Mouse (Mus musculus): ENCODE results near the gene Gm10118. TPM values are rescaled to one million over a fixed set of nuclear protein-coding genes. Genes with fewer than 3 reads are reported as not detected.

The Gm10118 gene
- total and polyA plus RNA-seq, 3 experiments, result not detected

- no peak overlapping the region for H3K27ac ChIP-seq (ENCODE audit: insufficient read depth, low read depth)
- in situ Hi-C loops (cut with MboI; ENCODE audit: low pct_ligation_motif_present, low pct_unique_long_range_greater_than_20kb, low sequenced_read_pairs) (no loop called here), dilution Hi-C loops (cut with MboI; ENCODE audit: extremely low pct_ligation_motif_present, extremely low pct_unique_long_range_greater_than_20kb, low sequenced_read_pairs) (no loop called here)
- no peaks in the 10 kb centered on the region for H3K36me3 ChIP-seq (replicated peaks in 1 of 2; ENCODE audit: control insufficient read depth in 1 of 2, insufficient read depth in 1 of 2, low read length in 1 of 2)
- TF ChIP-seq MAX (IDR thresholded peaks at IDR 0.05; ENCODE audit: low read length) (no peak), MEF2A (IDR thresholded peaks at IDR 0.05; ENCODE audit: borderline replicate concordance, low read depth, low read length) (no peak), TCF12 (IDR thresholded peaks at IDR 0.05; ENCODE audit: low read depth, low read length) (no peak), MXI1 (IDR thresholded peaks at IDR 0.05; ENCODE audit: low read depth, low read length) (no peak), ETS1 (conservative IDR thresholded peaks at IDR 0.05; ENCODE audit: low read depth, low read length) (no peak), POLR2AphosphoS2 (IDR thresholded peaks at IDR 0.05; ENCODE audit: low read depth, low read length) (no peak), E2F4 (IDR thresholded peaks at IDR 0.05; ENCODE audit: insufficient replicate concordance, low read depth, low read length) (no peak), CHD1 (IDR thresholded peaks at IDR 0.05; ENCODE audit: low read depth, low read length) (no peak), CTCF (conservative IDR thresholded peaks at IDR 0.05 in 1 of 2, IDR thresholded peaks at IDR 0.05 in 1 of 2; ENCODE audit: low read depth in 2 of 2, low read length in 2 of 2) (no peak), GABPA (IDR thresholded peaks at IDR 0.05; ENCODE audit: insufficient replicate concordance, low read depth, low read length) (no peak), USF1 (IDR thresholded peaks at IDR 0.05; ENCODE audit: low read depth, low read length) (no peak)
- H3K4me1 ChIP-seq (ENCODE audit: control insufficient read depth in 1 of 2, insufficient read depth in 2 of 2), result no peaks in the 10 kb centered on the region
- H3K27me3 ChIP-seq (replicated peaks), result no peaks in the 10 kb centered on the region
- peaks cover 48% of the 10 kb centered on the region for H3K9me3 ChIP-seq (replicated peaks; ENCODE audit: low read length)
- DNase-seq (ENCODE audit: extremely low read depth), result no peak
- H3K4me3 ChIP-seq (replicated peaks in 1 of 3; ENCODE audit: low read depth in 2 of 3, low read length in 2 of 3, poor library complexity in 1 of 3), result no peak overlapping the region
- no peaks in the 10 kb centered on the region for H3K79me2 ChIP-seq (replicated peaks; ENCODE audit: control insufficient read depth, extremely low read depth, insufficient read depth, poor library complexity, severe bottlenecking)
- H3K9ac ChIP-seq (ENCODE audit: insufficient read depth, low read depth), result no peak overlapping the region
- no peak overlapping the region for H3K4me2 ChIP-seq (ENCODE audit: insufficient read depth, low read depth, poor library complexity, severe bottlenecking)
Observed at GRCm38 (mm10) chr10:63899891-63900290, 27.3 kb downstream of the Gm10118 start.

- no peaks in the 10 kb centered on the region for H3K27me3 ChIP-seq (replicated peaks)
- H3K4me3 ChIP-seq (replicated peaks in 1 of 3; ENCODE audit: low read depth in 2 of 3, low read length in 2 of 3, poor library complexity in 1 of 3), result no peak overlapping the region
- no peaks in the 10 kb centered on the region for H3K36me3 ChIP-seq (replicated peaks in 1 of 2; ENCODE audit: control insufficient read depth in 1 of 2, insufficient read depth in 1 of 2, low read length in 1 of 2)
- DNase-seq (ENCODE audit: extremely low read depth), result no peak
- H3K27ac ChIP-seq (ENCODE audit: insufficient read depth, low read depth), result no peak overlapping the region
- H3K9me3 ChIP-seq (replicated peaks; ENCODE audit: low read length), result peaks cover 46% of the 10 kb centered on the region
- no peak overlapping the region for H3K9ac ChIP-seq (ENCODE audit: insufficient read depth, low read depth)
- no peak overlapping the region for H3K4me2 ChIP-seq (ENCODE audit: insufficient read depth, low read depth, poor library complexity, severe bottlenecking)
- TF ChIP-seq MYC (IDR thresholded peaks at IDR 0.05; ENCODE audit: low read depth, low read length) (no peak), JUN (IDR thresholded peaks at IDR 0.05; ENCODE audit: insufficient read depth, low read depth, low read length) (no peak), BHLHE40 (IDR thresholded peaks at IDR 0.05; ENCODE audit: low read depth, low read length) (no peak), HCFC1 (IDR thresholded peaks at IDR 0.05; ENCODE audit: low read depth, low read length) (no peak), CTCF (conservative IDR thresholded peaks at IDR 0.05 in 1 of 2, IDR thresholded peaks at IDR 0.05 in 1 of 2; ENCODE audit: low read depth in 2 of 2, low read length in 2 of 2) (no peak), E2F4 (IDR thresholded peaks at IDR 0.05; ENCODE audit: insufficient replicate concordance, low read depth, low read length) (no peak), IRF4 (IDR thresholded peaks at IDR 0.05; ENCODE audit: low read depth, low read length) (no peak), PAX5 (IDR thresholded peaks at IDR 0.05; ENCODE audit: low read length) (no peak)
- in situ Hi-C loops (cut with MboI; ENCODE audit: low pct_ligation_motif_present, low pct_unique_long_range_greater_than_20kb, low sequenced_read_pairs), result no loop called here
- no peaks in the 10 kb centered on the region for H3K4me1 ChIP-seq (ENCODE audit: control insufficient read depth in 1 of 2, insufficient read depth in 2 of 2)
- H3K79me2 ChIP-seq (replicated peaks; ENCODE audit: control insufficient read depth, extremely low read depth, insufficient read depth, poor library complexity, severe bottlenecking), result no peaks in the 10 kb centered on the region
- dilution Hi-C loops (cut with MboI; ENCODE audit: extremely low pct_ligation_motif_present, extremely low pct_unique_long_range_greater_than_20kb, low sequenced_read_pairs), result no loop called here
Observed at GRCm38 (mm10) chr10:63894612-63895011, 32.6 kb downstream of the Gm10118 start.

All from CH12.LX (cell line).